Mouse (Mus musculus) midbrain, embryonic 10.5 days (tissue): ENCODE measurements around the gene Commd7. TPM values are rescaled to one million over a fixed set of nuclear protein-coding genes. Genes with fewer than 3 reads are reported as not detected.

Experiments used
- DNase-seq: peaks from one replicate; pipeline ENCODE4 v3.0.0-alpha.2; 2017; ENCODE audit warnings: low spot score
- H3K27ac ChIP-seq: fragments of 300-500 bp; sonication (generic); replicated peaks from 2 replicates; pipeline ENCODE4 v1.5.1; 2016; ENCODE audit warnings: mild to moderate bottlenecking
- H3K27me3 ChIP-seq: fragments of 300-500 bp; sonication (generic); 2 replicates; pipeline ENCODE4 v1.6.1; 2016; ENCODE audit warnings: low read depth, mild to moderate bottlenecking; ENCODE audit not compliant: poor library complexity, severe bottlenecking
- H3K36me3 ChIP-seq: fragments of 300-500 bp; sonication (generic); 2 replicates; pipeline ENCODE4 v1.6.1; 2016; ENCODE audit warnings: mild to moderate bottlenecking, moderate library complexity
- H3K4me1 ChIP-seq: fragments of 300-500 bp; sonication (generic); 2 replicates; pipeline ENCODE4 v1.6.1; 2016
- H3K4me3 ChIP-seq: fragments of 300-500 bp; sonication (generic); 2 replicates; pipeline ENCODE4 v1.5.1; 2016; ENCODE audit warnings: mild to moderate bottlenecking, moderate library complexity
- H3K9me3 ChIP-seq: fragments of 300-500 bp; sonication (generic); replicated peaks from 2 replicates; pipeline ENCODE4 v1.6.1; 2016; ENCODE audit warnings: mild to moderate bottlenecking
- WGBS: fragments of 180-500 bp; shearing (Covaris S2); methylation state at CpG from one replicate; pipeline ENCODE4 v1.1.7; 2016; 5-methylcytosine and 5-hydroxymethylcytosine counted together
- polyA plus RNA-seq: library from polyadenylated mRNA; unstranded; fragments of >200 nt; fragmentation: Nextera tagmentation; extraction: Ambion mirVana; gene quantifications from 2 replicates; pipeline ENCODE4 v1.2.1, GENCODE M21; 2016

The Commd7 gene
- polyA plus RNA-seq, 1 experiment from 2014 or later: 70.5 TPM

DNA sequence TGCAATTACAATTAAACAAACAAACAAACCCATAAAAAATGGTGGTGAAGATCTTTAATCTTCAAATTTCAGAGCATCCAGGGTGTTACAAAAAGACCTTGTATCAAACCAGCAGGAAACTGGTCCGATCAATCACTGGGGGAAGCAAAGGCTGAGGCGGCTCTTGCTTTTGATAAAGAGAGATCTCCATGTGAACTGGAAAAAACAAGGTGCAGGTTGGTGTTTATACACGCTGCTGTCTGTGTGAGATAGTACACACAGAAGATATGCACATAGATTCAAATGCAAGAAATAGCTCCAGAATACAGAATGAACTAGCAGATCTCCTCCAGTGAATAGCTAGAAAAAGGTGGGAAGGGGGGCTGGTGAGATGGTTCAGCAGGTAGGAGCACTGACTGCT is 15.7 kb downstream of the Commd7 start:
- peaks cover 50% of the 10 kb centered on the region for H3K36me3 ChIP-seq
- H3K27me3 ChIP-seq: no peaks in the 10 kb centered on the region
- no peaks in the 10 kb centered on the region for H3K9me3 ChIP-seq
- H3K4me1 ChIP-seq: peaks cover 9% of the 10 kb centered on the region
- no peak overlapping the region for H3K4me3 ChIP-seq
- 89% methylated on average over 3 of the region's 3 CpGs for WGBS
- no peak overlapping the region for H3K27ac ChIP-seq
- no peak for DNase-seq

DNA sequence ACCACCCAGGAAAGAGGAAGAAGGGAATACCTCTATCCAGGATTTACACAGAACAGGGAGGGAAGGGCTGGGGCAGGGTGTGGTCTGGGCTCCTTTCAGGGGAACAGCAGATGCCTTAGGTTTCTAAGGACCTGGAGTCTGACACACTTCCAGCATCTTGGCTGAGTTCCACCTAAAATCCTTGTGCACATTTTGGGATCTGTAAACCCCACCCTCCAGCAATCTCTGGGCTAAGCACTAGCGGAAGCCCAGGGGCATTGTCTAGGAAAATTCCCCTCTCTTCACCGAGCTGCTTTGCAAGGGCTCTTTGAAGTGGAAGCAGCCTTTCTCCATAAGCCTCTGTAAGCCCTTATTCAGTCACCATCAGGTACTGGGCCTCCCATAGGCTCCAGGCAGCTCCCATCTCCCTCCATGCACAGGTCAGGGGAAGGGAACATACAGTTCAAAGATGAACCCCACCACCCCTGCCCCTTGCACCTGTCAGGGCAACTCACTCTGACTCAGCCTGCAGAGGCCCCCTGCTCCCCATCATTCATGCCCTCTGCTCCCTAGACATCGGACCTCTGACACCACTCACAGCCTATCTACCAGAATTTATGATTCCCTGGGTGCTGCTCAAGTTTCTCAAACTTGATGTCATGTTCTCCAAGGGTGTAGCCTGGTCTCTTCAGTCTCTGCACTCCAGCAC is 19.8 kb downstream of the Commd7 start:
- no peaks in the 10 kb centered on the region for H3K9me3 ChIP-seq
- H3K36me3 ChIP-seq: peaks cover 10% of the 10 kb centered on the region; the same call in 1 of the 2 replicates
- H3K4me3 ChIP-seq: no peak overlapping the region
- DNase-seq: no peak
- H3K27ac ChIP-seq: no peak overlapping the region
- H3K27me3 ChIP-seq: no peaks in the 10 kb centered on the region
- WGBS: 32% methylated on average over 3 of the region's 3 CpGs
- peaks cover 41% of the 10 kb centered on the region for H3K4me1 ChIP-seq

DNA sequence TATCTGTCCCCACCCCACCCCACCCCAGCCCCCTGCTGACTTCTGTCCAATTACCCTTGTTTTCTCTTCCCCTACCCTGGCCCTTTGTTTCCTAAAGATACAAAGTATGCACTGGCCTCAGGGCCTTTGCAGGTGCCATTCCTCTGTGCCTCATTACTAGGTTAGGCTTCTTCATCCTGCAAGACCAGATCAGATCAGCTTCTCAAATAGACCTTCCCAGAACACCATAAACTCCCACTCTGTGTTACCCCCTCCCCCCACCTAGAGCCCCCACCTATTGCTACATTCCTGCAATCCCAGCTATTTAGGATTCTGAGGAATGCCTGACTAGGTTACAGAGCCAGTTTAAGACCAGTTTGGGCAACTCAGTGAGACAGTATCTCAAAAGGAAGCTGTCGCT is 20.8 kb downstream of the Commd7 start:
- DNase-seq: no peak
- Histone ChIP-seq H3K9me3 (no peaks in the 10 kb centered on the region), H3K36me3 (0 out of 2 replicates have a peak, but pooled peaks cover 5% of the 10 kb centered on the region), H3K27me3 (no peaks in the 10 kb centered on the region), H3K27ac (no peak overlapping the region), H3K4me1 (peaks cover 41% of the 10 kb centered on the region), H3K4me3 (no peak overlapping the region)
- WGBS: 98% methylated on average over 1 of the region's 1 CpGs

DNA sequence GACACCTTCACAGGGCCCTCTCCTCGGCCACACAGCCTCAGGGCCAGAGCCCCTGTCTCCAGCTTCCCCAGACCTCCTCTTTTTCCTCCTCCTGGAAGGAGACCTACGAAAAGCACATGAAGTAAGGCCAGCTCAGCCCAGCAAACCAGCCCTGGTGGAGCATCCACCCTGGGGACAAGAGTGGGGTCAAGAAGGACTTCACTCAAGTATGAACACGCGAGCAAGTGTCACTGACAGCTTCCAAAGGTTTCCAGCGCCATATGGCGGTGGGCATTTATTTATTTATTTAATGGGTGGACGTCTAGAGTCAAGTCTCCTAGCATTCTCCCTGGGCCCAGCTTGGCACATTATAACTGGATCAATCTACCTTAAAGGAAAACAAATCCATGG is 21.3 kb downstream of the Commd7 start:
- Histone ChIP-seq H3K27me3 (no peaks in the 10 kb centered on the region), H3K4me1 (peaks cover 41% of the 10 kb centered on the region), H3K9me3 (no peaks in the 10 kb centered on the region), H3K4me3 (no peak overlapping the region), H3K36me3 (0 out of 2 replicates have a peak, but pooled peaks cover 5% of the 10 kb centered on the region), H3K27ac (peak overlapping the region; percentile 88)
- 61% methylated on average over 7 of the region's 7 CpGs for WGBS
- DNase-seq: no peak

DNA sequence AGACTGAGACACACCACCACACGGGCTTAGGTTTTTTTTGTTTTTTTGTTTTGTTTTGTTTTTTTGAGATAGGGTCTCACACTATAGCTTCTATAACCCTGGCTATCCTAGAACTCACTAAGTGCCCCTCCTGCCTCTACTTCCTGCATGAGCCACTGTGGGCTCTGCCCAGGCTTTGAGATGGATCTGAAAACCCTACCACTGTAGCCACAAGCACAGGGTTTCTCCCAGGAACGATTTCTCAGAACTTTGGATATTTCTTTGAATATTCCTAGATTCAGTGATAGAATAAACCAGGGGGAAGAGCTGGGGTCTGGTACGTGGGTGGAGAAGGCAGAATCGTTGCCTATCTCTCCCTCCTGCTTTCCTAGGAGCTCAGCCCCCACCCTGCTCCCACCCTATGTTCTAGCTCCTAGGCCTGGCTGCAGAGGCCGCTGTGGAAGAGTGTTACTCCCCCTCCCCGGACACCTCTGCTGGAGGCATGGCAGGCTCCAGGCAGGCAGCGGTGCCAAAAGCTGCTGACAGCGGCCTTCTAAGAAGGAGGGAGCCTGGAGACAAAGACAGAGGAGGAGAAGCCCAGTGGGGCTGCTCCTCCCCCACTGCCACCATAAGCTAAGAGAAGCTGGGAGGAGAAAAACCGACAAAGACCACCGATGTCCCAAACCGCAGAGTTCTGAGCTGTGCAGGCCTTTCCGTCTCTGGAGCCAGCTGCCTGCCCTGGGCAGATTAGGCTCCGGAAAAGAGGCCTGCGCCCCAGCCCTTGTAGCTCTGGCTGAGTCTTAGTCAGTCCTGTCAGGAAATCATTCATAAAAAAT is 21.9 kb downstream of the Commd7 start:
- DNase-seq: peak; percentile 64
- 17% methylated on average over 14 of the region's 14 CpGs for WGBS
- Histone ChIP-seq H3K36me3 (0 out of 2 replicates have a peak, but pooled peaks cover 5% of the 10 kb centered on the region), H3K9me3 (no peaks in the 10 kb centered on the region), H3K4me1 (peaks cover 41% of the 10 kb centered on the region), H3K27me3 (no peaks in the 10 kb centered on the region), H3K27ac (peak overlapping the region; percentile 88), H3K4me3 (no peak overlapping the region; the same call in 1 of the 2 replicates)

DNA sequence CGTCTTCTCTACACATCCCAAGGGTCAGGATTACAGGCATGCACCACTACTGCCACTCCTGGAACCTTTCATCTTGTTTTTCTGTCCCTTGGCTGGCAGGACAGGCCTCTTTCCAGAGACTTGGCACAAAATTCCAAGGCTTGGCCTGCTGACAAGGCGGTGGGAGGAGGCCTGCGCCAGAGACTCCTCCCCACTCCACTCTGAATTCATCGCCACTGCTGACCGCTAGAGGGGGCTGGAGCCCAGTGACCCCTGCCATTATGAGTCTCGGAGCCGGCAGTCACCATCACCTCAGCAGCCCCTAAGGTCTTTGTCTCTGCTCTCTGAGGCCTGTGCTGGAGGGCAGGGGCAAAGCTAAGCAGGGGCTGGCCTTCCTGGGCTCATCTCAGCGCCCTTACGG is 23.0 kb downstream of the Commd7 start:
- peaks cover 41% of the 10 kb centered on the region for H3K4me1 ChIP-seq
- WGBS: 6% methylated on average over 9 of the region's 9 CpGs
- peak overlapping the region; percentile 88 for H3K27ac ChIP-seq
- no peaks in the 10 kb centered on the region for H3K36me3 ChIP-seq
- no peaks in the 10 kb centered on the region for H3K27me3 ChIP-seq
- H3K4me3 ChIP-seq: peak overlapping the region; percentile 27
- peak; percentile 91 for DNase-seq
- no peaks in the 10 kb centered on the region for H3K9me3 ChIP-seq

DNA sequence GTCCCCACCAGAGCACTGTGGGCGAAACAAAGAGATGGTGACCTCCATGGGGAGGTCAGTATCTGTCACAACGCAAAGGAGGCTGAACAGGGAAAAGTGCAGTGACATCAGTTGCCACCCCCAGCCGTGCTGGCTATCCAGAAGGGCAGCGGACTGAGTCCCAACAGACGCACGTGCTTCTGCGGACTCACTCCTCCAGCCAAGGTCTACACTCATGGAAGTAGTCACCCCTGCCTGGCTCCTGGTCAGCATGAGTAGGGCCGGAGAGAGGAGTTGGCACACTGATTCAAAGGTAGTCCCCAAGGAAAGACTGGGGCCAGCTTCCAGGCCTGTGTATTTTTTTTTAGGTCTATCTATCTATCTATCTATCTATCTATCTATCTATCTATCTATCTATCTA is 23.5 kb downstream of the Commd7 start:
- DNase-seq: no peak
- H3K4me3 ChIP-seq: no peak overlapping the region
- peaks cover 45% of the 10 kb centered on the region for H3K4me1 ChIP-seq
- H3K27ac ChIP-seq: no peak overlapping the region
- no peaks in the 10 kb centered on the region for H3K9me3 ChIP-seq
- no peaks in the 10 kb centered on the region for H3K27me3 ChIP-seq
- no peaks in the 10 kb centered on the region for H3K36me3 ChIP-seq
- WGBS: 60% methylated on average over 8 of the region's 8 CpGs

DNA sequence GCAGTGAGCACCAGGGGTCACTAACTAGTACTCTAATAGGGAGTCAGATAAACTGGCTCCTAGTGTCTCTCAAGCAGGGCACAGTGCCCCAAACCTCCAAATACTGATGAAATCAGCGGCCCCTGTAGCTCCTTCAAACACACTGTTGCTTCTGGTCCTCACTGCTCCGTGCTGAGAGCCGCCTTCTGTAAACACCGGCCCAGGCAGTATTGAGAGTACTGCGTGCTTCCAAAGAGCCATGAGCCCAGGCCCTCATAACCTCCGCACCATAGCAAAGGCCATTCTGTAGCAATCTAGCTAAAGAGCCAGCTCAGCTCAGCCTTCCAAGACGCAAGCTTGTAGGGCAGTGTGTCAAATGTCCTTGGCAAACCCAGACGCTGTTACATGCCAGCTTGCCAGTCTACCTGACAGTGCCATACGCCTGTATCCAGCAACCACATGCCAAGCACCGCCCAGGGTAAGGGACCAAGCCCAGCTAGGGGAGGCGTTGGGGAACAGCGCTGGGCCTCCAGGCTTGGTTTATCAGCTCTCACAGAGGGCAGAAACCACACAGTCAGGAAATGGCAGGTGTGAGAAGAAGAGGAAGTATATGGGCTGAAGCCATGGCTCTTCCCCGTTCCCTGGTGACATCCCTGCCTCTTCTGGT is 24.6 kb downstream of the Commd7 start:
- DNase-seq: no peak
- Histone ChIP-seq H3K36me3 (no peaks in the 10 kb centered on the region), H3K27ac (no peak overlapping the region; the same call in 1 of the 2 replicates), H3K4me3 (no peak overlapping the region), H3K27me3 (no peaks in the 10 kb centered on the region), H3K4me1 (peaks cover 45% of the 10 kb centered on the region), H3K9me3 (no peaks in the 10 kb centered on the region)
- WGBS: 85% methylated on average over 13 of the region's 13 CpGs

DNA sequence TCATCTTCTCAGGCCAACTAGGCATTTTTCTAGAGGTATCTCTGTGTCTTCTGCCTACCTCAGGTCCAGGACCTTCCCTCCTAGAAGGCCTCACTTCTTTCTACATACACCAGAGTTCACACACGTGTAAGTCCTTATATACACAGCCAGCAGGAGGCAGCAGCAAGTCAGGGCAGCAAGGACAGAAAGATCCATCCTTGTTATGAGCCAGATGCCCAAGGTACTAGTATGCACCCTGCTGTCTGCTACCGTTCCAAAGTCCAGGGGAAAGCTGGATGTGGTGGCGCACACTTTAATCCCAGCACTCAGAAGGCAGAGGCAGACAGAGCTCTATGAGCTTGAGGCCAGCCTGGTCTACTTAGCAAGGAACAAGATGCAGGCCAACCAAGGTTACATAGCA is 26.2 kb downstream of the Commd7 start:
- no peaks in the 10 kb centered on the region for H3K9me3 ChIP-seq

DNA sequence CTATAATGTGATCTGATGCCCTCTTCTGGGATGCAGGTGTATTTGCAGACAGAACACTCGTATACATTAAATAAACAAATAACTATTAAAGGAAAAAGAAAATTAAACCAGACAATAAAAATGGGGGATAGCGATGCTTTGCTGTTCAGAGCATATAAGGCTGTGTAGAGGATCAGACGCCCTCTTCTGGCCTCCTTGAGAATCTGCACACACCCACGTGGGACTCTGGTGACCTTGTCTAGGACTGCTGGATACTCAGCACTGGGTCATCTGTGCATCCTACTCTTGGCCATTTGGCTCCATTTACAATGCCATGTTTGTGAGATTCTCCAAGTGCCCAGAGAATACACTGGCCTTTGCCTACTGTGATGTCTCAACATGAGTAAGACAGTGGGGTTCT is 28.9 kb downstream of the Commd7 start:
- Histone ChIP-seq H3K9me3 (no peaks in the 10 kb centered on the region), H3K4me1 (peaks cover 29% of the 10 kb centered on the region), H3K36me3 (no peaks in the 10 kb centered on the region), H3K27me3 (no peaks in the 10 kb centered on the region), H3K4me3 (no peak overlapping the region), H3K27ac (no peak overlapping the region)
- 40% methylated on average over 4 of the region's 4 CpGs for WGBS
- DNase-seq: no peak

More for the DNA sequence above, 26.2 kb downstream of the Commd7 start:
- Histone ChIP-seq H3K27me3 (no peaks in the 10 kb centered on the region), H3K36me3 (no peaks in the 10 kb centered on the region), H3K4me3 (no peak overlapping the region), H3K4me1 (peaks cover 40% of the 10 kb centered on the region), H3K27ac (no peak overlapping the region)
- DNase-seq: no peak
- 79% methylated on average over 3 of the region's 3 CpGs for WGBS

DNA sequence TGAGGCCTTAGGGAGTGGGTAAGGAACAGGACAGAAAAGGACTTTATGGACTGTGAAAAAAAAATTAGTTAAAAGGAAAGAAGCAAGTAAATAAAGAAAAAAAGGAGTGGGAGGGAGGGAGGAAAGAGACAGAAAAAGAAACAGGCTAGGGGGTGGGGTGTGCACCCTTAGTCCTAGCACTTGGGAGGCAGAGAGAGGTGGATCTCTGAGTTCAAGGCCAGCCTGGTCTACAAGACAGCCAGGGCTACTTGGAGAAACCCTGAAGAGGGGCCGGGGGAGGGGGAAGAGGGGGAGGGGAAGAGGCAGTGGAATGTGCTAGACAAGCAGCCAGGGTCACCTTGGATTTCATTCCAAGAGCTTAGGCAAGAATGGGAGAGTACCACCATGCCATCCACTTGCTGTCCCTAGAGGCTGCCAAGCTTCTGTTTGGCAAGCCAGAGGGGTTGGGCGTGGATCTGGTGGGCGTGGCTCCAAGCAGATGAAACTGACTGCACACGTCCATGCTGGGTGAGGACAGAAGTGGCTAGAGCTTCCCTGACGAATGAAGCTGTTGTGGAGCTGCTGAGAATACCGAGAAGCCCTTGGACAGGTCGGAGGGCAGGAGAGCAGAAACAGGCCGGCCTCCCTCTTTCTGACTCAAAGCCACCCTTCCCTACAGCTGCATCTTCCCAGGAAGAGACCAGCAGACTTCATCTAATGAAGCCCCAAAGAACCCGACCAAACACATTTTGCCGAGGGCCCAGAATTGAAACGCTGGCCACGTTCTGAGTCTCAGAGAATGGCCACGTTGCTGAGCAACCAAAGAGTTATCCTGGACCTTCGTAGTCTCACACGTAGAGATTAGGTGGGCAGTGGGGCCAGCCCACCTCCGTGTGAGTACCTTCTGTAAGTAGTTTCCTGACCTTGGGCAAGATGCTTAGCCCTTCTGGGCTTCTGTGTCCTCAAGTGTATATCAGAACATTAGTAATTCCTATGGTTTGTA is 31.6 kb downstream of the Commd7 start:
- no peak for DNase-seq
- H3K4me3 ChIP-seq: no peak overlapping the region
- H3K27me3 ChIP-seq: no peaks in the 10 kb centered on the region
- H3K36me3 ChIP-seq: no peaks in the 10 kb centered on the region
- 53% methylated on average over 16 of the region's 16 CpGs for WGBS
- no peaks in the 10 kb centered on the region for H3K9me3 ChIP-seq
- peak overlapping the region; percentile 69 for H3K27ac ChIP-seq
- H3K4me1 ChIP-seq: peaks cover 29% of the 10 kb centered on the region
